Mouse (Mus musculus): Measurements from ENCODE around the gene Ncf1.

Gene Ncf1

DNA sequence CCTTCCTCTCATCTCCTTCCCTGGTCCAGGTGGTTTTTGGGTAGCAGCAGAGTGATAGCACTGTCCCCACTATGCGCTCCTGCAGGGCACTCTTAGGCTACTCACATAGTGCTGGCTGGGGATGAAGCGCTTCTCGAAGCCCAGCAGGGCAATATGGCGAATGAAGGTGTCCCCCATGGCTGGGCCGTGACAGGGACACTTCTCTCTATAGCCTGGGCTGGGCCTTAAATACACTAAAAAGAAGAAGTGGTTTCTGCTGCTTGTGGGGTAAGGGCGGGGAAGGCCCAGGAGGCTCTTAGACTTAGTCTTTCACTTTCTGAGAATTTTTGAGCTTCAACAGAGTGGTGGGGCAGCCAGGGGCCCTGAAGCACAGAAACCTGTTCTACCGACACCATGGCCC is at the start of gene Ncf1:
TSS of gene Ncf1 (minus strand) at position 235 of the 400 bp plus-strand sequence.
- no peak for DNase-seq (ENCODE audit: low read depth, low spot score)

DNA sequence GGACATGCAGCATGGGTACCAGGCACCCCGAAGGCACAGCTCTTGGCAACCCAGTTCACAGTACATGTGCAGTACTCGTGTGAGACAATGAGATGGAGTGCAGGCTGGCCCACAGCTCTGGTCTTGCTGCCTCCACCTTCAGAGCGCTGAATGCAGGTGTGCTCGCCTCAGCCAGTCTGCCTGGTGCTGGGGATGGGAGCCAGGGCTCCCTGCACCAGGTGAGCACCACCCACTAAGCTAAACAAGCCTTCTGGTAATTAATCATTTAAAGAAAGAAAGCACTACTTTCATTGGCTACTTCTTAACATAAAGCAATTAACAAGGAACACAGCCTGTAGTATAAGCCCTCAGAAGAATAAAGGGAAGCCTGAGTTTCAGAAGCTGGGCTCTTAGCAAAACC is 47.7 kb upstream of the Ncf1 start:
- DNase-seq (ENCODE audit: low read depth, low spot score) = no peak

DNA sequence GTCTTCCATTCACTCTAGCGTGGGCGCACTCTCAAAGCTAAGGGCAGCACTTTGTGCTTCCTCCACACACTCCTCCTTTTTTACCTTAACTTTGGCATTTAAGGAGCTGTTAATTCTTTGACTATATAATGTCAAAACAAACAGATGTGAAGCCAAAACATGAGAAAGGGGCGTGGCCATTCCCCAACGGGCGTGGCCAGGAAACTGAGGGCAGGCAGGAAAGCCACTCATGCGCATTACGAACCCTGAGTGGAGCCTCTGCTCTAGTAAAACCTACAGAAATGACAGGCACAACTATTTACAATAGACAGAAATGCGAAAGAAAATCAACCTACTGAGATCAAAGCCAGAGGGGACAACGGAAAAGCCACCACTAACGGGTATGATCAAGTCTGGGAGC is 46.1 kb upstream of the Ncf1 start:
- DNase-seq (ENCODE audit: low read depth, low spot score) = peak; percentile 70

DNA sequence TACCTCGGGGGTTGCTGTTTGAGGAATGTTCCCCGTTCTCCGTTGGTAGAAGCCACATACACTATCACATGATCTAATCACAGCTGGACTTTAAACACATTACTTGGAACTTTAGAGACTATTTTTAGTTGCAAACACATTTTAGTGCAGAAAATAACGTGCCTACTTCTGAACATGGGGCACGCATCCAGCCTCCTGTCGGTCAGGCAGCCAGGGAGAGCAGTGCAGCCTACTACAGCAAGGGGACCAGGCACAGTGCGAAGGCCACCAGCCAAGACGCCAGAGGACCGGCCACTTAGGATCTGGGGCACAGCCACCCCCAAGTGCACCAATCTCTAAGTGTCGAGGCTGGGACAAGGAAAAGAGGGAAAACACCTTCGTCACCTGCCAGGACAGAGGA is 45.6 kb upstream of the Ncf1 start:
- no peak for DNase-seq (ENCODE audit: low read depth, low spot score)

DNA sequence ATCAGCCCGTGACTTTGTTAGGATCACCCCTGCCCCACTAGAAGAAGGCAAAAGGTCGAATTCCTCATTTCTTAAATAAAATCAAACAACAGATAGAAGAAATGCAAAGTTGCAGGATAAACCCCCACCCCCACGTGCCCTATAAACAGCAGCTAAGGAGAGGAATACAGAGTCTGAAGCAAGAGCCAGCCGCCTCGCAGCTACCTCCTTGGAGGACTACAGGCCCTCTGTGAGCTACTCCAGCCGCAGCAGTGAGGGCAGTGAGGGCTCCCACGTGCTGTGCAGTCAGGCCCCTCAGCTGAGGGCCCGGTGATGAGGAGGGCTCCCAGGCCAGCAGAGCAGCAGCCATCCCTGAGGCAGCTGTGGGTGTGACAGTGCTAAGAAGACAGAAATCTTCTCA is 44.3 kb upstream of the Ncf1 start:
- no peak for DNase-seq (ENCODE audit: low read depth, low spot score)

DNA sequence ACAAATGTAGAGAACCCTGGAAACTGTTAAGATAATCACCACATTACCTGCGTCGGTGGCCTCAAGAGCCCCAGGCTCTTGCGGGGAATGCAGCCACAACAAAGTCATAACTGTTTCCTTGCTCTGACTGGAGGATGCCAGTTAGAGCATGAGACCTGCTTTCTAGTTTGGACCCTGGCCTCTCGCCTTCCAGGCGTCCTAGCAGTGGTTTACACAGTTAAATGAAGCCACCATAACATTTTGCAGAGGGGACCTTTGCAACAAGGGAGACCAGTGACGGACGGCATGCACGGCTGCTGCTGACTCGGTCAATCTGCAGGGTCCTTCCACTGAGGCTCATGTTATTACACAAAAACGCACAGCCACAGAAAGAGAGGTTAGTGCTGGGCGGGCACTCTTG is 43.3 kb upstream of the Ncf1 start:
- DNase-seq (ENCODE audit: low read depth, low spot score) = no peak

DNA sequence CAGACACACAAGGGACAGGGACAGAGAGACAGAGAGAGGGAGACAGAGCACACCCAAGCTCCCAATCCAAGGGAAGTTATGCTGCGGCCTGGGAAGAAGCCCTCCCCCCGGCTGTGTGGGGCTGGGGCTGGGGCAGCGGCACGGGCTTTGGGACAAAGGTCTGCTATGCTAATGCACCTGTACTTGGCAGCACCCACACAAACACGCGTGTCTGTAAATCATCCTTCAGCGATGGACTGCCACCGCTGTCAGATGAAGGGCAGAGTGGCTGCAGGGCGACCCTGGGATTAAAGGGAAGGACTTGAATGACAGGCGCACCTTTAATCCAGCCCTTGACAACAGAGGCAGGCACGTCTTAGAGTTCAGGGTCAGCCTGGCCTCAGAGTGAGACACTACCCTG is 42.0 kb upstream of the Ncf1 start:
- no peak for DNase-seq (ENCODE audit: low read depth, low spot score)

DNA sequence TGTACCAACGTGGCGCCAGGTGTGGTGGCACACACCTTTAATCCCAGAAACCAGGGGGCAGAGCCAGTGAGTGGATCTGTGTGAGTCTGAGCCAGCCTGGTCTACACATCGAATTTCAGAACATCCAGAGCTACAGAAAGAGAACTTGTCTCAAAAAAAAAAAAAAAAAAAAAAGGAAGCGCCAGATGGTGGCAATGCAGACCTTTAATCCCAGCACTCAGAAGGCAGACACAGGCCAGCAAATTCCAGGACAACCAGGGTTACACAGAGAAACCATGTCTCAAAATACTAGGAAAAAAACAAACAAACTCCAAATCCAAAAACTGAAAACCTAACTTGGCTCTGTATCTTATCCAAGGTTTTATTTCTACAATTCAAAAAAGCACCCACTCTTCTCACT is 41.1 kb upstream of the Ncf1 start:
- DNase-seq (ENCODE audit: low read depth, low spot score) = no peak

DNA sequence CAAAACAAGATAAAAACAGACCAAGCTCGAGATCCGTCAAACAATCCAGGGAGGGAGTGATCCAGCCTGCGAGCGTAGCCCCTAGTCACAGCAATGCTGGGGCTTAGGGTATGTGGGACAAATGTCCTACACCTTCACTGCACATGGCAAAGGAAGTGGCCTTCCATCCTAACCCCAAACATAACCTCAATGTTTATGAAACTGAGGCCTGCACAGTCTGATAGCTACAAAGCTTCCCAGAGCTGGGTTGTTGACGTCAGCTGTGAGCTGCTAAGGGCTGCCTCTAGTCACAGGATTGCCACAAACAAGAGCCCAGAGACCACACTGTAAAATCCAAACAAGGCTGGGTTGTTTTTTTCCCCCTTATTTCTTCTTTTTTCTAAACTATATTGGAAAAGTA is 40.3 kb upstream of the Ncf1 start:
- DNase-seq (ENCODE audit: low read depth, low spot score) = no peak

DNA sequence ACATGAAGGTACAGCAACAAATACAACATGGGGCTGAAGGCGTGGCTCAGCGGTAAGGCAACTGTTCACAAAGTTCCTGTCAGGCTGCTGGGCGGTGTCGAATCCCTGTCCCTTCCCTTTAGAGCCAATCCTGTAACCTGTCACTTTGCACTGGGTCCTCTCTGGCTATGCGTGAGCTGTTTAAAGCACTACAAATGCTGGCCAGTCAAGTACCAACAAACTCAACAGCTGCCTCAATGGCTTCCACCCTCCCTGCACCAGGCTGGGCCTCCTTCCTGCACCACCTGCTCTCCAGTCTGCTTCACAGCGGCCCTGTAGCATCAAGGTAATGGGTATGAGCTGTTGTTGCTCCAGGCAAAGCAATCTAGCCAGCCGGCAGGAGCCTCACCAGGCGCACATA is 39.3 kb upstream of the Ncf1 start:
- DNase-seq (ENCODE audit: low read depth, low spot score) = no peak

DNA sequence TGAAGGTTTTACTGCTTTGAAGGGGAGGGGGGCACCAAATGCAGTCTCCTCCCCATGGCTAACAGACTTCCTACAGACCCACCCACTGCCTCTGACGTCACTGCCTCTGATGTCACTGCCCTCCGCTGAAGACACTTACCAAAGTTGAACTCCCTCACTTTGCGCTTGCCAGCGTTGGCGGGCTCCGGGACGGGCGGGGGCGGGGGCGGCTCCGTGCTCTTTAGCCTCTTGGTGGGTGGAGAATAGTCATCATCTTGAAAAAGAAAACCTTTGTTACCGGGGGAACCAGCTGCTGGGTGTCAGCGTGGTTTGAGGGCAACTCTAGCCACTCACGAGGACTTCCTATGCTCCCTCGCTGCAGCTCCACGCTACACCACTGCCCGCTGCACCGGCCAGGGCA is 37.0 kb upstream of the Ncf1 start:
- peak; percentile 81 for DNase-seq (ENCODE audit: low read depth, low spot score)

DNA sequence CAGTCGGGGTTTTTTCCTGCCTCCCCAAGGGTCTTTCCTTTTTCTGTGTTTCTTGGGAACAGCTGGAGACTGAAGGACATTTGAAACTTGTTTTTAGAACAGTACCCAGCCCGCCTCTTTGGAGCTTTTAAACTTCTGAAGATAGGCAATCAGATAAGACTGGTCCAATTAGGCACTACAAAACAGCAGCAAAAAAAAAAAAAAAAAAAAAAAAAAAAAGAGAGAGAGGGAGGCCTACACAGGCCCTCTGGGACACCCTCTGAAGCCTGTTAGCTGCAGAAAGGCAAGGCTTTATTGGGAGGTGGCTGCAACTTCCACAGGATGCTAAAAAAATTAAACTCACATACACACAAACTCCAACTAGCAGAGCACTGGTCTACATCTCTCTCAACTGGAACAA is 36.5 kb upstream of the Ncf1 start:
- no peak for DNase-seq (ENCODE audit: low read depth, low spot score)

DNA sequence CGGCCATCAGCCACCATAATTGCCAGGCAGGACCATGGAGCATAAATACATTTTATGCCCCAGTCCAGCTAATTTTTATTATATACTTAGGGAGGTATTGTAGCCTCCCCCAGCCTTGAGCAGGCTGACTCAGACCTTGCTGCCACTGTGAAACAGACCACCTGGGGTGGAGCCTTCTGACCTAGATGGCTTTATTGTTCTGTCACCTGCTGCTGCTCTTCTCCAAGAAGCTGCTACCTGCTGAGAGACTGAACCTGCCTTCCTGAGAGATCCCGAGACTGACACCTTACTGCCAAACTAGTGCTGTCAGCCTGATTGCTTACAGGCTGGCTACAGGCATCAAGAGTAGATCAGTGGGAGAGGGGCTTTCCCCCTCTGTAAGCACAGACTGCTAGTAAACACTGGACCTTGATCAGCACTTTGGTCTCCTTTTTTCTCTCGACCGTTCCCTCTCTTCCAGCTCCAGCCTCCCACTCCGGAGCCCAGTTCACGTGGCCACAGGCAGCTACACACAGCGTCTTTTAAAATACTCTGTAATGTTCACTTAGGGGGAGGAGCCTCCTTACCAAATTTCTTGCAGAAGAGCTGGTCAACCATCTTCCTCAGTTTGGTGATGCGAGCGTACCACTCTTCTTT is 30.7 kb upstream of the Ncf1 start:
- peak; percentile 77 for DNase-seq (ENCODE audit: low read depth, low spot score)

DNA sequence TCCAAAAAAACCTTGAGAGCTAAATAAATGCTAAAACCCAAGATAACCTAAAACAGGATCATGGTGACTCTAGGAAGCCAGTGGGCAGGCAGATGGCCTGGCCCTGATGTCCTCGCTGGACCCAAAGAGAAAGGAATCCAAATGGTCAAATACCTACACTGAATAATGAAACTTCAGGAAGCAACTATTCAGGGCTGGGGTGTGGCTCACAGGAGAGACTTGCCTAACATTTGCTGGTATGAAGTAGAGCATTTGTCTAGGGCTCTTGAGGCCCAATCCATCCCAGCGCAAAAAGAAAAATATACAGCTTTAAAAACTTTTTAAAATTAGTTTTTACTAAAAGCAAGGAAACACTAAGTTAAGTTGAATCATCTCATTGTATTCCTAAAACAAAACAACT is 29.5 kb upstream of the Ncf1 start:
- DNase-seq (ENCODE audit: low read depth, low spot score) = no peak

DNA sequence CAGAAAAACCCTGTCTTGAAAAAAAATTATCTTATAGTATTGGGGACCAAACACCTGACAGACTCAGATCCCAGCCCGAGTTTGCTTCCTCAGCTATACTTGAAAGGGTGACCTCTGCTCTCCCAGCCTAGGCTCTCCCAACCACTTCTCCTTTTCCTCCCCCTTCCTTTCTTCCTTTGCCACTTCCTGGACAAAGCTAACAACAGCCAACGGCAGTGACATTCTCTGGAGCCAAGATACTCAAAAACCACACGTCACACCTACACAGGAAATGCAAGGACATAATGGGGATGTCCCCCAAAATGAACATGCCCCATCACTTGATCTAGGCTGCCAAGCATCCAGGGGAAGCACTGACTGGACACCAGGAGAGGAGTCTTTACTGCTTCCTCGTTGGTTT is 29.0 kb upstream of the Ncf1 start:
- no peak for DNase-seq (ENCODE audit: low read depth, low spot score)

DNA sequence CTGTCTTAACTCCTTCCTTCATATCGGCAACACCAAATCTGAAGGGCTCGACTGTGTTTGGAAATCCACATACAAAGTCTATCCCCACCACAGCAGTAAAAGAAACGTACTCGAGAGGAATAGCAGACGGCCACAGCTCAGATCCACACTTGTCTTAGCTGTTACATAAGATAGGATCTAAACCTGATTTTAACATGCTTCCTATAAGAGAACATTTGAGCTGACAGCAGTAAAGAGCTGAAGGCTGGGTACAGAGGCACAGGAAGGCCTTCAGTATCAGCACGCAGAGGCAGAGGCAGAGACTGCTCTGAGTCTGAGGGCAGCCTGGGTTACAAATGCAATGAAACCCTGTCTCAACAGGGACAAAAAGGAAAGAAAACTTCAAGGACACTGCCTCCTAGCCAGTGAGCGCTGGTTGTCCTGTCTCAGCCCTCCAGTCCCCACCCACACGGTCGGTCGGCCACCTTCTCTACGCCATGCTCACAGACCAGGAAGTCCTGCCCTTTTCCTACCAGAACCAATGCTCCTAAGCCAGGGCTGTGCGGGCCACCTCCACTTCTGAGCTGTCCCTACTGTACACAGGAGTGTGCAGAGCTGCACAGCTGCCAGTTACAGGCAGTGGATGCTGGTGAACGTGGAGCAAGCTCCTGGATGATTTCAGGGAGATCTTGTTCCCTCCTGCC is 28.1 kb upstream of the Ncf1 start:
- no peak for DNase-seq (ENCODE audit: low read depth, low spot score)

DNA sequence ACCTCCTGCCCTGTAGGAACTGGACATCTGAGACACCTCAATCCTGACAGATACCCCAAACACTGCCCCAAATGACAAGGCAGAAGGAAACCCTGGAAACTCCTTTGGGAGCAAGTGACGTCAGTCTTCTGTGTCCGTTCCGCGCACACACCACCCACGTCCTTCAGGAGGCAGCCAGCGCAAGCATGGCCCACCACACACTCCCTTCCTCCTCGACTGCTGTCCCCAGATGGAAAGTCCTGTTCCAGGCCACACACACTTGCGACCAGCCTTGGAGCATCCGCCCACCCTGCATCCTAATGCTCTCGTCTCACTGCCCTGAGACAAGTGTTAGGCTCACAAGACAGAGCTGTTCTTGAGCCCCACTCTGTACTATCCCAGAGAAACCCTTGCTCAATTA is 25.9 kb upstream of the Ncf1 start:
- DNase-seq (ENCODE audit: low read depth, low spot score) = no peak

DNA sequence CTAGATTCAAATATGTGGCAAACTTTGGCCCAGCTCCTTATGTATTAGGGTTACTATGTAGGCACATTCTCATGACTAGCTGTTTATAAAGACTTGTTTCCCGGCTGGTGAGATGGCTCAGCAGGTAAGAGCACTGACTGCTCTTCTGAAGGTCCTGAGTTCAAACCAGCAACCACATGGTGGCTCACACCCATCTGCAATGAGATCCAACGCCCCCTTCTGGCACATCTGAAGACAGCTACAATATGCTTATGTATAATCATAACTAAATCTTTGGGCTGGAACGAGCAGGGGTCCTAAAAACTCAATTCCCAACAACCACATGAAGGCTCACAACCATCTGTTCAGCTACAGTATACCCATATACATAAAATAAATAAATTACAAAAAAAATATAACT is 24.4 kb upstream of the Ncf1 start:
- DNase-seq (ENCODE audit: low read depth, low spot score) = no peak

DNA sequence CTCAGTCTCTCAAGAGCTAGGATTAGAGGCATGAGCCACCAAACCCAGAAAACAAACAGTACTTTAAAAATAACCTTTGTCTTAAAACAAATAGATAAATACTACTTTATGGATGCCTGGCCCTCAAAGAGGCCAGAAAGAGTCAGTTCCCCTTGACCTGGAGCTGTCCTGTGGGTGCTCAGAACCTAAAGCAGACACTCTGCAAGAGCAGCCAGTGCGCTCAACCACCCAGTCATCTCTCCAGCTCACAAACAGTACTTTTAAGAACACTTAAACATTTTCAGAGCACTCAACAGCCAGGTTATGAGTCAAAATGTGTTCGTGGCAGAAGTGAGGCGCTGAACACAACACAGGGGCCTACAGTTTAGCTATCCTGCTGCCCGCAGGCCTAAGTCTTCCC is 21.7 kb upstream of the Ncf1 start:
- no peak for DNase-seq (ENCODE audit: low read depth, low spot score)

DNA sequence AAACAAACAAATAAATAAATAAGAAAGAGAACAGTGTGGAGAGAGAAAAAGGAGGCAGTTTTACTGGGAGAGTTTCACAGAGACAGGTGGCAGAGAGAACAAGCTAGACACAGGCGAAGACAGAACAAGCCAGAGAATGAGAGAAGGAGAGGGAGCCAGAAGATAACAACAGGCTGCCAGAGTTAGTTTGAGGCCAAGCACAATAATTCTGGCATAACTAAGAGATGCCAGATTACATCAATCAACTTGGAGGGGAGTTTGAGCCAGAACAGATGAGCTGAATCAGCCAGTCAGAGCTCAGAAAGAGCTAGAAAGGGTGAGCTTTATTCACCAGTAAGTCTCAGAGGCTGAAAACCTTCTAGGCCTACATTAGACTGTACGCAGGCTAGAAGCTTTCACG is 21.2 kb upstream of the Ncf1 start:
- no peak for DNase-seq (ENCODE audit: low read depth, low spot score)

DNA sequence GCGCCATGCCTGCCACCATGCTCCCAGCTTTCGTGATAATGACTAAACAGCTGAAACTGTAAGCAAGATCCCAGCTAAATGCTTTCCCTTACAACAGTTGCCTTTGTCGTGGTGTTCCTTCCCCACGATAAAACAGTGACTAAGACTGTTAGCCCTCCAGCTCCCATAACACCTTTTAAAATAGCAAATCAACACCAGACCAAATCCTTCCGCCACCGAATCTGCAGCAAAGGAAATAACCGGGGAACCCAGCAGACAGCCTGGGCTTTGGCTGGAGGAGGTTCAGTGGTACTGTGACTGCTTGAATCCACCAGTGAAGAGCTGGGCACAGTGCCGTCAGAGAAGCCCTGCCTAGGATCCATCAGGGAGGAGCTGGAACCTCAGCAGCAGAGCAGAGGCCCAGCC is 19.8 kb upstream of the Ncf1 start:
- no peak for DNase-seq (ENCODE audit: low read depth, low spot score)

DNA sequence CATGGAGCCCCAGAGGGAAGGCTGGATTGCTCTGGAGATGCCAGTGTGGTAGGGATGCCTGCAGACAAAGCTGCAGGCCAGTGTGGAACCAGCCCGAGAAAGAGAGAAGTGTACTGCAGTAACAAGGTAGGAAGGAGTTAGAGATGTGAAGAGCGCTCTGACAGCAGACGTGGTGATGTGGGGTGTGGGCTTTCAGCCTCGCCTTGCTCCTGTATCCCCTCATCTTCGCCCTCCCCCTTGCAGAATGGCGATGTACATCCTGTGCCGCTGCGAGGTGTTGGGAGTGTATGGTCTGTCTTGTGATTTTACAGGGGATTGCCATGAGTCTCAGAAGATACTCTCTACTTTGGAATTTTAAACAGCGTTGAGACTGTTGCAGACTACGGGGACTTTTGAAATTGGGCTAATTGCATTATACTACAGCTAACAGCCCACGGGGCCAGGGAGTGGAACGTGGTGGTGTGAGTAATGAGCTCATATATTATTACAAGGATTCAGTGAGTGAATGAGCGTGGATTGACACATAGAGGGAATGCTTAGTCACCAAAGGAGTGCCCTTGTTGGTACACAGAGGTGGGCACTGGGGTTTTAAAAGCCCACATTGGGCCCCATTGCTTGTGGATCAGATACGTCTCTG is 19.3 kb upstream of the Ncf1 start:
- DNase-seq (ENCODE audit: low read depth, low spot score) = no peak

DNA sequence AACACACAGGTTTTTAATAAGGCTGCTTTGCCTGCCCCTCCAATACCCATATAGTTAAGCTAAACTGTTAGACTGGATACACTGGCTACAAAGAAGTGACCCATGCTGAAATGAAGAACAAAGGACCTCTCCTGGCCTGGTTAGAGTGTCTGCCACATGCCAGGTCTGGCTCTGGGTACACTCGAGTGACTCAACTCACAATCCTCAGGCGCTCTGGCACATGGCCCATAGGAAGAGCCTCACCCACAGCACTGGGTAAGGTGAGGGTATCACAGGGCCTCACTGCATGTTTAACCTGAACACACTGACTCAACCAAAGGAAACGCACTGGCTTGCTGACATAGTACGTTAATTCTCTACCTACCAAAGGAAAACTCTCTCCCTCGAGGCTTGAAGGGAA is 16.7 kb upstream of the Ncf1 start:
- DNase-seq (ENCODE audit: low read depth, low spot score) = no peak

Measured in R1 (cell line).